Mouse (Mus musculus): ENCODE measurements around the gene Olfr1029.

GRCm38 (mm10) chr2:86005240-86005639 lies 31.5 kb downstream of the Olfr1029 start, which contains the start of gene Olfr1032:
- TF ChIP-seq POLR2A (IDR thresholded peaks at IDR 0.05; ENCODE audit: low read depth, low read length) (no peak), CTCF (IDR thresholded peaks at IDR 0.05; ENCODE audit: extremely low read depth, insufficient read length, insufficient replicate concordance, low read depth, low read length) (no peak)
